Mouse (Mus musculus): ENCODE data around the gene Aifm3. TPM values are rescaled to one million over a fixed set of nuclear protein-coding genes. Genes with fewer than 3 reads are reported as not detected.
"Not testable (repeated sequence)": the region's sequence is repeated elsewhere in the genome, so short reads cannot be mapped to it uniquely, and the experiment has no call there.

Gene Aifm3
- total RNA-seq, 2 experiments from 2014 or later, result 0.27 to 0.28 TPM

DNA sequence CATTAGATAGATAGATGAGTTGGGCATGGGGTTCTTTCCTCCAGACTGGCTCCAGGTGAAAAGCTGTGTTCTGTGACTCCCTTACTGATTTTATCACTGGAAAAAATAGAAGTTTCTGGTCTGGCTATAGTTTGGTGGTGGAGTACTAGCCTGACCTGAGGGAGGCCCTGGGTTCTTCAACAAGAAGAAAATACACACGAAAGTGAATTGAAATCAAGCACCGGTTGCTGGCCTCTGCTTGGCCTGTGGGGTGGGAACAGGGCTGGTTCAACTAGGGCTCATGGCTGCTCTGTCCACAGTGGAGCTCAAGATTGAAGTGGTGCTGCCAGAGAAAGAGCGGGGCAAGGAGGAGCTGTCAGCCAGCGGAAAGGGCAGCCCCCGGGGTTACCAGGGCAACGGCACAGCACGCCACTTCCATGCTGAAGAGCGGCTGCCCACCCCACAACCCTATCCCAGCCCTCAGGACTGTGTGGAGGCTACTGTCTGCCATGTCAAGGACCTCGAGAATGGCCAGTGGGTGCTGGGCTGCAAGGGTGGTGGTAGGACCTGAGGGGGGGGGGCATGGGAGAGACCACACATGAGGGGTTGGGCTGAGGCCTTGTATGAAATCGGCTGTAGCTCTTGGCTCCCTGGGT is 10.0 kb downstream of the Aifm3 start:
- no peak for DNase-seq

DNA sequence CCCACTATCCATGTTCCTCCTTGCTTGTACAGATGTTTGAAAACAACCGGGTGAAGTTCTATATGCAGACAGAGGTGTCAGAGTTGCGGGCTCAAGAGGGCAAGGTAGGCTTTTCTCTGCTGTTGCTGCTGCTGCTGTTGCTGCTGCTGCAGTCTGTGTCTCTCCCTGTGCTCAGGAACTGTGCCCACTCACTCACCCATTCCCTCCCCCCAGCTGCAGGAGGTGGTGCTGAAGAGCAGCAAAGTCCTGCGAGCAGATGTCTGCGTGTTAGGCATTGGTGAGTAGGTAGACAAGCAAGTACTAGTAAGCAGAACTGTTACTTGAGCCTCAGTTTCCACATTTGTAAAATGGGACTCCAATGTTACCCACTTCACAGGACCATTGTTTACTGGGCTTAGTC is 13.3 kb downstream of the Aifm3 start:
- DNase-seq, result no peak

DNA sequence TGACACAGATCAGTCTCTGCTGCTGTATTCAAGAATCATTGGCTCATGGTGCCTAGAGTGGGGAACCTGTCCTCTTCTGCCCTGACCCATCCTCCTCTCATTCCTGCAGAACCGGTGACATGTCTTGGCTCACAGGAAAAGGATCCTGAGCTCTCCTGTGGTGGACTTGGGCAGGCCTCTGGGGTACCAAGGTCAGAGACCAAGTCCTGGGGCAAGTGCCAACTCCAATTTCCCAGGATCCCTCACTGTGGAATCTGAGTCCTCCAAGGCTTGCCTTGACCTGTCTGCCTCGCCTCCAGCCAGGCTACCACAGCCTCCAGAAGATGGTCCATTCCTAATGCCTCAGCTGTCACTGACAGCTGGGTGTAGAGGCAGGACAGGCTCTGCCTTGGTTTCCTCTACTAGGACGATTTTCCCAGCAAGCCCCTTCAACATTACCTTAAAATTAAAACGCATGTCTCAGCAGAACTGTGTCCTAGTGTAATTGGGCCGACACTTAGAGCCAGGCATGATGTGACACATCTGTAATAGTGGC is 17.7 kb downstream of the Aifm3 start:
- DNase-seq, result no peak

DNA sequence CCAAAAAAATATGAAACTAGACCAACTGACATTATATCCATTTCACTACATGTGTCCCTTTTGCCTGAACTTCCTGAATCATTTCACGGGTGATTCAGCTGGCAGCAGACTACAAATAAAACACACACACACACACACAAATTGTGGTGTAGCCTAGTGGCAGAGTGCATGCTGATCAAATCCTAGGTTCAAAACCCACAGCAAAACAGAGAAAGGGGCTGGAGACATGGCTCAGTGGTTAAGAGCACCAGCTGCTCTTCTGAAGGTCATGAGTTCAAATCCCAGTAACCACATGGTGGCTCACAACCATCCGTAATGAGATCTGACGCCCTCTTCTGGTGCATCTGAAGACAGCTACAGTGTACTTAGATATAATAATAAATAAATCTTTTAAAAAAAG is 18.6 kb downstream of the Aifm3 start:
- not testable (repeated sequence) for DNase-seq

DNA sequence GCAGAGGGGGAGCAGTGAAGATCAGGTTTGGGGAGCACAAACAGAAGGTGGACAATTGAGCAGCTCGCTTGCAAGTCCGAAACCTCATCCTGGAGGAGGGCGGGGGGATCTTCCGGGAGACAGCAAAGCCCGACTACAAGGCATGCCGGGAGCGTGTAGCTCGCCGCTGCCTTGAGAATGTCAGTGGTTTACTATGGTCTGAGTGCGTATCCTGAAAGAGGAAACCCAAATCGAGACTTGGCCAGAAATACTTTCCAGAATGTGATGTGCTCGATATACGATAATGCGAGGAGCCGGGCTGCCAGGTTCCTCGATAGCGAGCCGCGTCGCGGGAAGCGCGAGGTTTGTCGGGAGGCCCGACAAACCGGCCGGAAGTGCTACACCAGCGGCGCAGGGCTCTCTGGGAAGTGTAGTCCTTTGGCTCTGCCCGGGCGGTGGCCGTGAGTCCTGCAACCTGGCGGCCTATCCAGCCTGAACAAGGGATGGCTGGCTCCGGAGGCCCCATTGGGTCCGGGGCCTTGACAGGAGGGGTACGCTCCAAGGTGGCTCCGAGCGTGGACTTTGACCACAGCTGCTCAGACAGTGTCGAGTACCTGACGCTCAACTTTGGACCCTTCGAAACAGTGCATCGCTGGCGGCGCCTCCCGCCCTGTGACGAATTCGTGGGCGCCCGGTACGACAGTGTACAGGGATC is 19.3 kb downstream of the Aifm3 start, which contains the start of gene Lztr1:
Gene Lztr1, plus strand, starts transcription at position 143 of the 694 bp plus-strand sequence.
- DNase-seq, result peak; percentile 84

DNA sequence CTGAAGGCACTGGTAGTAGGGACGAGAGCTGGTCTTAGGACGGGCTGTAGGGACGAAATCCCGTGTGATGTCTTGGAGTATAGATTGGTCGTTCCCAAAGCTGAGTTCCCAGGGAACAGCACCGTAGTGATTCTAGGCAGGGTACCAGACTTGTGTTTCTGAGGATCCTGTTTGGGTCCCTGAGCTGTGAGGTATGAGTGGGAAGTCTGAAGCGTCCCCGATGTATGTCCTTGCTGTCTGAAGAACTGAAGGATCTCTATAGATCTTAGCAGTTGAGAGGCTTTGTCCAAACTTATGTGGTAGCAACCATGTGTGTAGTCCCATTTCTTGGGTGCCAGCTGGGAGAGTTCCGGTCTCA is 19.8 kb downstream of the Aifm3 start:
- DNase-seq, result no peak

DNA sequence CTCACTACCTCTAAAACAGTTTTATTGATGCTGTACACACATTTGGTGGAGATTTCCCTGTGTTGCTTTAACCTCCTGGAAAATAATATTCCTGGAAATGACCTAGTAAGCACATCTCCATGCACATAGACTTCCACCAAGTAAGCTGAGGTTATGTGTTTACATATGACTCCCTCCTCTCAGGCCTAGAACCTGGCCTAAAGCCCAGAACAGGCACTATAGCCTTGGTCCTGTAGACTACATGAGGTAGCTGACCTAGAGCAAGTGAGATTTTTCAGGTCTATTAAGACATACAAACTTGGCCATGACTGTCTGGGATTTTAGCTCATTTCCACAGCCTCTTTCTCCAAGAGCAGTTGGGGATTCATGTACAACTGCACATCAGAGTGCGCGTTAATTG is 20.7 kb downstream of the Aifm3 start:
- DNase-seq, result no peak

DNA sequence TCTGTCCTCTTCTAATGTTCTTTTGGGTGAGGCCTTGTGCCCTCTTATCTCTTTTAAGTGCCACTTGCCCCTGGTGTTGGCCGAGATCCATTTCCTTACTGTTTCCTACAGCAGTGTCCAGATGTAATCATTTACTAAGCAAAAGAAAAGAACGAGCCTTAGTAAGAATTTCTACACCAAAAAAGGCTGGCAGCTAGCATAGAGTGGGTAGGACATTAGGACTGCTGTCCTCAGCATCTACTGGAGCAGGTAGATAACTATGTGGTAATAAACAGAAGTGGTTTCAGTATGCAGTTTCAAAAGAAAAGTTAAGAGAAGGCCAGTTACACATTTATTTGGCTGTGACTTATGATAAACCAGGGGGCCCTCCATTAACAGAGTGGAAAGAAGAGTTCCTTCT is 21.3 kb downstream of the Aifm3 start:
- DNase-seq, result no peak

DNA sequence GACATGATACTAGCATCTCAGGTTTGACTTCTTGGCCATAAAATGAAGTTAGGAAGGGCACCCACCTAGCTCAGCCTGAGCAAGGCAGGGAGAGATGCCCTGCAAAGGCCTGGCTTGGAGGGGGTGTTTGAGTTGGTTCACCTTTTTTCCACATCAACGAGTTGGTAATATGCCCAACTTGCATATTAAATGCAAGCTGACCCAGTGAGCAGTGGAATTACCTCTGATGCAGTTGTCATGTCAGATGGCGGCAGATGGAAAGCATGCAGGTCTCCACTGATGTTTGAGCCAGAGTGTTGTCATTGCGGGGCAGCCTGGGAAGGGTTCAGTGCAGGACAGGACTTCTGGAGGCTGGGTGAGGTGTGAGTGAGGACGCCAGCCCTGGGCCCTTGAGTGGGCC is 22.0 kb downstream of the Aifm3 start:
- DNase-seq, result no peak

DNA sequence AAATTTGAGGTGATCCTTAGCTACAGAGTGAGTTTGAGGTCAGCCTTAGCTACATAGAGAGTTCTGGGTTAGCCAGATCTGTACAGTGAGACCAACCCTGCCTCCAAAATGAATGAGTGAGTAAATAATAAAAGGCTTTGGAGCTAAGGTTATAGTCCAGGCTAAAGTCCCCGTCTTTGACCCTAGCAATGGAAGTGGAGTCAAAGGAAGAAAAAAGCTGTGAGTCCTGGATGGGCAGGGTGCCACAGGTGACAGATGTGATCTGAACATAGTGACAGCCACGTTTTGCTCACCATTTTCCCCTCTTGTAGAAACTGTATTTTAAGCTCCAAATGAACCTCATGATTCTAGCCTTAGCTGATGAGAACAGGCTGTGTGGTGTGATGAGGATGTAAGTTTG is 29.5 kb downstream of the Aifm3 start:
- DNase-seq, result no peak

DNA sequence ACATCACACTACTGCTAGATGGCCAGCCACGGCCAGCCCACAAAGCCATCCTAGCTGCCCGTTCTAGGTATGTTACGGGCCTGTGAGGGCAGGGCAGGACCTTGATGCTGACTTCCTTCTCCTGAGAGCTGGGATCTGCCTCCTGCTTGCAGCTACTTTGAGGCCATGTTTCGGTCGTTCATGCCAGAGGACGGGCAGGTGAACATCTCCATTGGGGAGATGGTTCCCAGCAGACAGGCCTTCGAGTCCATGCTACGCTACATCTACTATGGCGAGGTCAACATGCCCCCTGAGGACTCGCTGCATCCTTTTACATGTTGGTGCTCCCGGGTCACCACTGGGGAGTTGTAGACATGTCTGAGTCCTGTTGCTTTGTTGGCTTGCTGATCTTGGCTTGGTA is 34.7 kb downstream of the Aifm3 start:
- DNase-seq, result no peak

DNA sequence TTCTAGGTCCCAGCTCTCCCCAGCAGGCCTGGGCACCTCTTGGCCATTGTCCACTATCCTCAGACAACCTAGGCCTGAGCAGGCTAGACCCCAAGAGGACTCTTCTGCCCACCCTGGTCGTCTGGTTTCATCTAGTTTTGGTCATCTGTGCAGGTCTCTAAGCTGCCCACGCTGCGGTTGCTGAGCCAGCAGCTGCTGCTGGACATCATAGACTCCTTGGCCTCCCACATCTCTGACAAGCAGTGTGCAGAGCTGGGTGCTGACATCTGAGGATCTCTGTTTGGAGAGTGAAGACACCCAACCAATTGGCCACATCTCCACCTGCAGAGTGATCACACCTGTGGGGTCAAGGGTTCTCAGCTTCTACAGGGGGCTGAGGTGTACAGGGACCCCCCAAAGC is 36.1 kb downstream of the Aifm3 start:
- no peak for DNase-seq

DNA sequence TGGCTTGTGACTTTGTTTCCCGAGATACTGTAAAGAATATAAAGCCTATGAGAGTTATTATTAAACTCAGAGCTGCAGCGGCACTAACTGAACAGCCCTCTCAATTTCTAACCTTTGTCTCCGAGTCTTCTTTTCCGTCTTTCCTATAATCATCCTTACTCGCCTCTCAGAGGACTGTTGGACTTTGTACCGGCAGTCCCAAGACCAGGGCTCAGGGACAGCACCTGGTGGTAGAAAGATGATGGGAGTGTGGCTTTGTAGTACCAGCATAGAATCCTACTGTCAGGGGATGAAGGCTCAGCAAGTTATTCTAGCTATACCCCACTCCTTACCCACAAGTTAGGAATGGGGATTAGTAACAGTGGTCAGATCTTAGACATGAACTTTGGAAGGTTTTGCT is 36.8 kb downstream of the Aifm3 start:
- DNase-seq, result no peak

DNA sequence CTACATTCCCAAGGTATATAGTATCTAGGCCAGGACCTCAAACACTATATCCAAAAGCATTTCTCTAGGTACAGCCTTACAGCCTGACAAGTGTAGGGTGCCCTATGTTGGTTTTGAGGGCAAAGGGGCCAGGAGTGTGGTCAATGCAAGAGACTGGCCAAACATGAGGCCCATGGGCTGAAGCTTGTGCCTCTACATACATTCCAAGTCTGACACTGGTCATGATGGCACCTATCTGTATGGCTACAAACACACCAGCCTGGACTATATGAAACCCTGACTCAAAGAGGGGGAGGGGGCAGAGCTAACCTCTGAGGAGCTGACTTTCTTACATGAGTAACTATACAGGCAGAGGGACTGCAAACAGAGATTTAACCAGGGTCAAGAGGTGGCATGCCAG is 38.2 kb downstream of the Aifm3 start:
- no peak for DNase-seq

DNA sequence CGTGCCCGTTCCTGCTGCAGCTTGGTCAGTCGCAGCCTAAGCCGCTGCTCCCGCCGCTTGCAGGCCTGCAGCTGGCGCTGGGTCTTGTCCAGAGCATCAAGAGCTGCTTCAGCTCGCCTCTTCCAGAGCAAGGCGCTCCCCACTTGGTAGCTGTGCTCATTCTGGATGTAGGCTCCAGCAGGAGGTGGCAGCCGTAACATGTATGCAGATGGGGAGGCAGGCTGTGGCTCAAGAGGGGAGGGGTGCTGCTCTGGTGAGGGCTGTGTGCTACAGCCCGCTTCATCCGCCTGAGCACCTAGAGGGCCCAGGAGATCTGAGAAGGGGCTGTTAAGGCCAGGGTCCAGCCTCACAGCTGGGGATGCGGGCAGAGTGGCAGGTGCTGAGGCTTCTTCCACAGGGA is 38.9 kb downstream of the Aifm3 start:
- no peak for DNase-seq

DNA sequence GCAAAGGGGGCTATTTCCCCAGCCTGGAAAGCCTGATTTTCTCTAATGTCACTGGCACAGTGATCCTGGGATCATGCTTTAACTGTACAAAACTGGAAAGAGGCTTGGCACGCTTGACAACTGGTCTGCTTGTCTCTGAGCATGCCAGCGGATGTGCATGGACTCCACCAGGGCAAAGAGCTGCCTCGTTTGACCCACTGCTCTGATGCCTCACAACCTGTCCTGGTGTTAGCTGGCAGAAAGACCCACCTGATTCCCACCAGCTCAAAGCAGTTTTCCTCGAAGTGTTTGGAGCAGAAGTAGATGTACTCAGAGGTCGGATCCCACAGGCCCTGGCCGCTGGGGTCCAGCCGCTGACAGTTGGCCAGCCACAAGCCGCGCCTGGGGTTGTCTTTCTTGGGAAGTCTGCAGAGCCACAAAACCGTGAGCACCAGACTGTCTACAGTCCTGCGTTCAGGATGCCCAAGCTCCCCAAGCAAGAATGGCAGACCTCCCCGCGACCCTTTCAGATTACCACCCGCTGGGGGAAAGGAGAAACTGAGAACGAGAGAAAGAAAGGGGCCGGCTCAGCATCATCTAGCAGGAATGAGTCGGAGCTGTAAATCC is 40.7 kb downstream of the Aifm3 start:
- DNase-seq, result peak; percentile 26

DNA sequence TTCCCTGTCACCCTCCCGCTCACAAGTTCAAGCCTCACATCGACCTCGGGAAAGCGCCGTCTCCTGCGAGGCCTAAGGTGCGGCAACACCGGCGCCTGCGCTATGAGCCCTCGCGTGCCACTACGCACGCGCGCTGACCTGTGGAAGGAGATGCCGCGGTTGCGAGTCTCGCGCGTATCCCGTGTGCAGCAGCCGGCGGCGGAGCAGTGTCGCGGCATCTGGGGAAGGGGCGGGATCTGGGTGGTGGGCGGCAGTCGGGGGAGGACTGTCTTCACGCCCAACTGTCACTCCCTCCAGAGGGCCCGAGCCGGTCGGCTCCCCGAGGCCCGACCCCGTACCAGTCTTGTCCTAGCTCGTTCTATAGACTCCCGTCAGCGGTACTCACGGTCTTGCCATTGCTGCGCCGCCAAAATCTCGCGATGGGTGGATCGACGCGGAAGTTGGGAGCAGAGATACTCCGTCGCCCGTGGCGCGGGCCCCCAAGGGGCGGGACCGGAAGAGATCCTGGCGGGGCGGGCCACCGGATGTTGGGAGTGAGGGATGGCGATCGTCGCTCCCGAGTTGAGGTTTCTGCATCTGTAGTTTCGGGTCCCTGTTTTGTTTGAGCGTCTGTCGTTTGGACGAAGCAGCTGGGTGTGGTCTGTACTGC is 41.4 kb downstream of the Aifm3 start, which contains the start of gene Thap7:
Gene Thap7, minus strand, starts transcription at position 497 of the 649 bp plus-strand sequence.
- DNase-seq, result peak; percentile 98

DNA sequence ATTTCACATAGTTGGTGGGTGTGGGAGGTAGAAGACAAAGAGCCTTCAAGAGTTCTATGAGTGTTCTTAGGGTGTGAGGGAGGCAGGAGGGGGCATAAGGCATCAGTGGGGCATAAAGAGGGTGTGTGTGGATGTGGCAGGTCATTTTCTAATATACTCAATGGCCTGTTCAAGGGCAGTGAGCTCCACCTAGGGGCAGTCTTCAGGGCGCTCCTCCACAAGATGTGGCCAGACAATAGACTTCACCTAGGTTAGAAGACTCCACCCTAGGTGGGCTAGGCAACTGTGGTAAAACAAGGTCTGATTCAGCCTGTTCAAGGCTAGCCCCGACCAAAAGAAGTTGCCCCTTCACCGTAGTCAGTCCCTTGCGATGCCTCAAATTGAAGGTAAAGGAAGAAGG is 42.9 kb downstream of the Aifm3 start:
- no peak for DNase-seq

DNA sequence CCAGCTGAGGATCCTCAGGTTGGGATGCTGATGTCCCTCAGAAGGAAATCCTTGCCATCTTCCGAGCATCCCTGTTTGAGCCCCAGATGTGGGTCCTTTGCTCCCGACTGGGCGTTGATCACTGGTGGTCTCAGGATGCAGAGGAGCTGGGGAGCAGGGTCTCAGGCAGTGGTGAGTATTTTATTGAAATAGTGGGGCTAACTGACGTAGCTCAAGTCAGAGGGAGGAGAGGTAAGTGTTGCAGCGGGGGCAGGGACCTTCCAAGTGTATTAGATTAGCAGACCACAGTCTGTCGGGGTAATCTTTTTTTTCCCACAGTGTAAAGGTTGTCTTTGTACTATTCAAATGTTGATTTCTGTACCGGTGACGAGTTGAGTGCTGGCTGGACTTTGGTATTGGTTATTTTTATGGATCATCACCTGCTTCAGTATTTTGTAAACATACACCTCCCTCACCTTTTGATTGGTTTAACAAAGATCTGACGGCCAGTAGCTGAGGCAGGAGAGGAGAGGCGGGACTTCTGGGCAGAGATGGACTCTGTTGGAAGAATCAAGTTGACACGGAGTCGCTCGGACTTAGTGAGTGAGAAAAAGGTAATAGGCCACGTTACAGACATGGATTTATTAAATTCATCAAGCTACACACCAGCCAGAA is 43.4 kb downstream of the Aifm3 start:
- DNase-seq, result no peak

DNA sequence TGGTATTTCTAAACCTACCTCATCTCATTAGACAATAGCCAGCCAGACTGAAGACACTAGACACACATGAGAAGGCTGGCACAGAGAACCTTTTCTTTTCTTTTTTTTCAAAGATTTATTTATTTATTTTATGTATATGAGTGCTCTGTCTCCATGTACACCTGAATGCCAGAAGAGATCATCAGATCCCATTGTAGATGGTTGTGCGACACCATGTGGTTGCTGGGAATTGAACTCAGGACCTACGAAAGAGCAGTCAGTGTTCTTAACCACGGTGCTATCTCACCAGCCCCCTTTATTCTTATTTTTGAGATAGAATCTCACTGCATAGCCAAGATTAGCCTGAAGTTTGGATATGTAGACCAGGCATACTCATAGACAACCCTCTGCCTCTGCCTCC is 47.2 kb downstream of the Aifm3 start:
- DNase-seq, result no peak

DNA sequence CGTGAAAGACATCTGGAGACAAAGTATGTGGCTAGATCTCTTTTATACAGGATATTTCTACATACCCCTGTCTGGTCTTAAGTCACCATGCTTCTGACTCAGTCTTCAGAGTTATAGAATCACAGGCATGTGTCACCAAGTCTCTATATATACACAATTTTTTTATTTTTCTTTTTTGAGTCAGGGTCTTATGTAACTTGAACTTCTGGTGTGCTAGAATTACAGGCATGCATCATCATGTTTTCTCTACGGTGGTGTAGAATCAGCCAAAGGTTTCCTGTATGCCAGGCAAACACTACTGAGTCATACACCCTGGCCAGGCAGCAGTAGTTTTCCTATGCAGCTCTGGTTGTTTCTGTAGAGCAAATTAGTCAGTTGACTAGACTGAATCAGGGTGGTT is 53.2 kb downstream of the Aifm3 start:
- no peak for DNase-seq

DNA sequence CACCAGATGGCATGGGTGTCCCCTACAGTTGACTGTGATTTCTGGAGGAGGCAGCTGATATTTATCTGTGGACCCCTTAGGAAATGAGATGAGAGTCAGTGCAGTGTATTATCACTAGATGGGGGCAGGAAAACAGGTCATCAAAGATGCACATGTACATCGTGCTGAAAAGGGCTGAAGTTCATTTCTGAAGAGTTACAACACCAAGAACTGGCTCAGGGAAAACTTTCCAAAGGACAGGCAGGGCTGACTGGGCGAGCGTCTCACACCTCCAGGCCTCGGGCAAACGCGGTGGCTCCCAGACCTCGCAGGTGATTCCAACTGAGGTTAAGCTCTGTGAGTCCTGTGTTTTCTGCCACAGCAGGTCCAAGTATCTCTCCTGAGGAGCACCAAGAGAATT is 63.4 kb downstream of the Aifm3 start:
- DNase-seq, result no peak
